Mouse (Mus musculus): ENCODE measurements around the gene Klhdc10. TPM values are rescaled to one million over a fixed set of nuclear protein-coding genes. Genes with fewer than 3 reads are reported as not detected.
A peak's percentile ranks its signal among the peaks of the same experiment; 100 is the strongest.

Klhdc10 gene
- polyA plus RNA-seq, 1 experiment from 2014 or later: 42.8 TPM

DNA sequence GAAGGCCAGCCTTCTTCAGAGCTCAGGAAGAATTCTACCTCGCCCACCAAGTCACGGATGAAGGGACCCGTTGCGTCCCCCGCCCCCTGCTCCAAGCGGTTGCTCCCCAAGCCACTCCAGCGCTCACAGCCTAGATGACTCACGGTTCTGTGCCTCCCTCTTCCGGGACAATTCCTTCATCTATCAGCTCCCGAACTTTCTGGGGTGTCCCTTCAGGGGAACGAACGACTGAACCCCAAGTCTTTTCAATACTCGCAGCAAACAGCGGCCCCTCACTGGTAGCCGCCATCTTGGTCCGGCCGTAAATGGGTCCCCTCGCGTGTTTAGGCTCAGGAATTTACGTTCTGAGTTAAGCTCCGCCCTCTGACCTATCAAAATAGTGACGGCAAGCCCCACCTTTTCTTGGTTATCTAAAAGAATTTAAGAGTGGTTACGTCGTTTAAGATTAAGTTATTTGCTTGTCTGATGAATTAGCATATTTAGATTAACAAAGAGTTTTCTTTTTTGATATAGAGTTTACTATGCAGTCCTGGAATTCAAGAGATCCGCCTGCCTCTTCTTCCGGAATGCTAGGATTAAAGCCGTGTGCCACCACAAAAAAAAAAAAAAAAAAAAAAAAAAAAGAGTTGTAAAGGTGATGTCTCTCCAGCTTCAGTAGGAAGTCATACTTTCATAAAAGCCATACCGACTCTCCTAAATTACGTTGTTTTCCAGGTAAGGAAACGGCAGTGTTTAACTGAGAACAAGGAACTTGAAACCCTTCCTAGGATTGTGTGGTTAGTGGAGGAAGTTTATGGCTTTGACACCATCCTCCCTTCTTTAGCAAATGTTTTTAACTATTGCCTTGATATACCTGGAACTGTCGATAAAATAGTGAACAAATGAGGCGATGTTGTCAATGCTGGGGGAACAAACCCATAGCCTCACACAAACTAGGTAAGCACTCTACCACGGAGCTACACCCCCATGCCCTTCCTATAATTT lies 10.7 kb upstream of the Klhdc10 start, which contains the start of gene Zc3hc1:
Gene Zc3hc1 (minus strand): TSS at position 315 of the 984 bp plus-strand sequence.
- Histone ChIP-seq H3K27me3 (ENCODE audit: control insufficient read depth, insufficient read depth, low read length) (no peaks in the 10 kb centered on the region), H3K27ac (ENCODE audit: low read depth, low read length) (0 out of 2 replicates have a peak within 1 kb of the TSS, but pooled peaks have one; percentile 62), H3K4me2 (replicated peaks; ENCODE audit: low read depth, low read length) (peak within 1 kb of the TSS; percentile 39), H3K4me3 (ENCODE audit: low read length) (peak within 1 kb of the TSS; percentile 81), H3K9me3 (ENCODE audit: control insufficient read depth, low read length) (no peaks in the 10 kb centered on the region), H3K36me3 (ENCODE audit: control insufficient read depth, insufficient read depth, low read length) (peaks cover 13% of the 10 kb centered on the region), H3K9ac (ENCODE audit: low read depth, low read length) (peak within 1 kb of the TSS; percentile 71), H3K4me1 (ENCODE audit: control insufficient read depth, insufficient read depth, low read length) (no peaks in the 10 kb centered on the region)
- ATAC-seq (ENCODE audit: low FRiP score, low TSS enrichment): peak; percentile 80
- WGBS: 17% methylated on average over 33 of the region's 33 CpGs

DNA sequence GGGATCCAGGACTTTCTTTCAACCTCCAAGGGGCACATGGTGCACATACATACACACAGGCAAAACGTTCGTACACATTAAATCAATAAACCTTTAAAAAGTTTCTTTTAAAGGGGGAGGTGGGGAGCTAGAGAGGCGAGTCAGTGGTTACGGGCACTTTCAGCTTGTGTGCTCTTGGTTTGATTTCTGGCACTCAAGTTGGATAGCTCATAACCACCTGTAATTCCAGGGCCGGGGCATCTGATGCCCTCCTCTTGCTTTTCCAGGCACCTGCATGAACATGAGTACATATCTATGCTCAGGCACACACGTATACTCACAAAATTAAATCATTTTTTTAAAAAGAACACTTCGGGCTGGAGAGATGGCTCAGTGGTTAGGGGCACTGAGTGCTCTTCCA lies 9.7 kb upstream of the Klhdc10 start:
- no peaks in the 10 kb centered on the region for H3K4me1 ChIP-seq (ENCODE audit: control insufficient read depth, insufficient read depth, low read length)
- WGBS: 91% methylated on average over 7 of the region's 7 CpGs
- no peak overlapping the region for H3K9ac ChIP-seq (ENCODE audit: low read depth, low read length)
- no peak overlapping the region for H3K4me2 ChIP-seq (replicated peaks; ENCODE audit: low read depth, low read length)
- H3K27ac ChIP-seq (ENCODE audit: low read depth, low read length): no peak overlapping the region
- H3K27me3 ChIP-seq (ENCODE audit: control insufficient read depth, insufficient read depth, low read length): no peaks in the 10 kb centered on the region
- H3K4me3 ChIP-seq (ENCODE audit: low read length): no peak overlapping the region
- no peak for ATAC-seq (ENCODE audit: low FRiP score, low TSS enrichment)
- no peaks in the 10 kb centered on the region for H3K9me3 ChIP-seq (ENCODE audit: control insufficient read depth, low read length)
- H3K36me3 ChIP-seq (ENCODE audit: control insufficient read depth, insufficient read depth, low read length): peaks cover 4% of the 10 kb centered on the region; the same call in 1 of the 2 replicates

DNA sequence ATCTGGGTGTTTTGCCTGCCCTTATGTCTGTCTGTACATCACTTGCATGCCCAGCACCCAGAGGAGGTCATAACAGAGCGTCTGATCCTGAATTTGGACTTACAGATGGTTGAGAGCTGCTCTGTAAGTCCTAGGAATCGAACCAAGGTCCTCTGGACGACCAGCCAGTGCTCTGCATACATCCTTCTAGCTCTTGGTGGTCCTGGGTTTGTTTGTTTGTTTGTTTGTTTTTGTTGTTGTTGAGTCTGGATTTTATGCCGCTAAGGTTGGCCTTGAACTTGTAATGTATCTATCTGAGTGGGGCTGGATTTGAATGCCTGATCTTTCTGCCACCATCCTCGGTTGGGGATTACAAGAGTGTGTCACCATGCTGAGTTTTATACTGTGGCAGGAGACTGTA lies 1.5 kb upstream of the Klhdc10 start:
- H3K9ac ChIP-seq (ENCODE audit: low read depth, low read length): no peak overlapping the region
- no peak overlapping the region for H3K27ac ChIP-seq (ENCODE audit: low read depth, low read length)
- H3K4me3 ChIP-seq (ENCODE audit: low read length): no peak overlapping the region
- no peaks in the 10 kb centered on the region for H3K36me3 ChIP-seq (ENCODE audit: control insufficient read depth, insufficient read depth, low read length)
- H3K9me3 ChIP-seq (ENCODE audit: control insufficient read depth, low read length): no peaks in the 10 kb centered on the region
- 0 out of 2 replicates have a peak, but pooled peaks cover 3% of the 10 kb centered on the region for H3K4me1 ChIP-seq (ENCODE audit: control insufficient read depth, insufficient read depth, low read length)
- WGBS: 74% methylated on average over 5 of the region's 5 CpGs
- ATAC-seq (ENCODE audit: low FRiP score, low TSS enrichment): no peak
- no peak overlapping the region for H3K4me2 ChIP-seq (replicated peaks; ENCODE audit: low read depth, low read length)
- H3K27me3 ChIP-seq (ENCODE audit: control insufficient read depth, insufficient read depth, low read length): no peaks in the 10 kb centered on the region

DNA sequence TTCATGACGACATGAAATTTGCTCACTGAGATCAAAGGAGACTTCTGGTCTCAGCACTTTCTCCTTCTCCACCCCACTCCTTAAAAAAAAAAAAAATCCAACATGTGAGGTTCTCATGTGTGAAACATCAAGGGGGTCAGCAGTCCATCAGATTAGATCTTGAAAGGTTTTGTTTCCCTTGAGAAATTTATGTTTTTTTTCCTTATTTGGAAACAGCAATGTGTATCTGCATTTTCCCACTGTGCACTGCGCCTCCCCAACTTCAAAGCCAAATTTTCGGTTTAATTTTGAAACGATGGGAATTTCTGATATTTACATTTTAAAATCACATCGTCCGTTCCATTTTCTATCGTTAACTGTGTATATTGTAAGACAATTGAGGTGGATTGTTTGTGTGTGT lies 952 bp upstream of the Klhdc10 start:
- Histone ChIP-seq H3K4me3 (ENCODE audit: low read length) (peak overlapping the region; percentile 97), H3K4me2 (replicated peaks; ENCODE audit: low read depth, low read length) (peak overlapping the region; percentile 52), H3K9ac (ENCODE audit: low read depth, low read length) (peak overlapping the region; percentile 71), H3K9me3 (ENCODE audit: control insufficient read depth, low read length) (no peaks in the 10 kb centered on the region), H3K4me1 (ENCODE audit: control insufficient read depth, insufficient read depth, low read length) (0 out of 2 replicates have a peak, but pooled peaks cover 5% of the 10 kb centered on the region), H3K27ac (ENCODE audit: low read depth, low read length) (peak overlapping the region; percentile 96), H3K27me3 (ENCODE audit: control insufficient read depth, insufficient read depth, low read length) (no peaks in the 10 kb centered on the region), H3K36me3 (ENCODE audit: control insufficient read depth, insufficient read depth, low read length) (no peaks in the 10 kb centered on the region)
- 8% methylated on average over 7 of the region's 7 CpGs for WGBS
- ATAC-seq (ENCODE audit: low FRiP score, low TSS enrichment): no peak

DNA sequence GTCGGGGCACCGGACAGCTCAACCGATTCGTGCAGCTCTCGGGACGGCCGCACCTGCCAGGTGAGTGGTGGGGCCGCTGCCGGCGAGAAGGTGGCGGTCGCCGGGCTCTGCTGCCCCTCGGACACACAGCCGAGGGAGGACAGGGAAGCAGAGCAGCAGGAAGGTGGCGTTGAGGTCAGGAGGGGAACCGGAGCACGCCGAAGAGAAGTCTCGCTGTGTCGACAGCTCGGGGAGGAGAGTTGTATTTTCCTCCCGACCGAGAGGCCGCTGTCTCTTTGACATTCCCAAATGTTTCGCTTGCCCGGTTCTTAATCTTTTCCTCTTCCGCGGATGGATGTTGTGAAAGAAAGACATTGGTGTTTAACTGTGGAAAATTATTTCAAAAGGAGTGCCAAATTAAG lies 423 bp downstream of the Klhdc10 start:
- H3K4me2 ChIP-seq (replicated peaks; ENCODE audit: low read depth, low read length): peak overlapping the region; percentile 62
- no peaks in the 10 kb centered on the region for H3K27me3 ChIP-seq (ENCODE audit: control insufficient read depth, insufficient read depth, low read length)
- peak overlapping the region; percentile 96 for H3K9ac ChIP-seq (ENCODE audit: low read depth, low read length)
- H3K4me1 ChIP-seq (ENCODE audit: control insufficient read depth, insufficient read depth, low read length): 0 out of 2 replicates have a peak, but pooled peaks cover 5% of the 10 kb centered on the region
- H3K9me3 ChIP-seq (ENCODE audit: control insufficient read depth, low read length): no peaks in the 10 kb centered on the region
- peak overlapping the region; percentile 96 for H3K27ac ChIP-seq (ENCODE audit: low read depth, low read length)
- ATAC-seq (ENCODE audit: low FRiP score, low TSS enrichment): no peak; the same call in 1 of the 2 replicates
- H3K36me3 ChIP-seq (ENCODE audit: control insufficient read depth, insufficient read depth, low read length): no peaks in the 10 kb centered on the region
- H3K4me3 ChIP-seq (ENCODE audit: low read length): peak overlapping the region; percentile 97
- WGBS: 0% methylated on average over 29 of the region's 29 CpGs

DNA sequence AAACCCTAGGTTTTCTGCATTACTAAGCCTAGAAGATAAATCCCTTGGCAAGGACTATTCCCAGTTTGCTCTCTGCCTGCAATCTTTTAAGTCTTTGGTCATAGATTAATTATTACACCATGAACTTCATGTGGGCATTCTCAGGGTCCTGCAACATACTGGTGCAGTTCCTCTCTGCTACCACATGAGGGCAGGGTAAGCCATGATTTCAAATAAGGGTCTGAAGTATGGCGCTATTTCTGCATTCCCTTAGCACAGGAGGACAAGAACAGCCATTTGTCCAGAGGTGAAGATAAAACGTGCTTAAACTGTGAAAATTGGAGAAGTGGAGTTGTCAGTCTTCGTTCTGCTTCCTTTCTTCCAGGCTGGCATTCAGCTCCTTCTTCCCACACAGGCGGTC lies 1.8 kb downstream of the Klhdc10 start:
- Histone ChIP-seq H3K36me3 (ENCODE audit: control insufficient read depth, insufficient read depth, low read length) (no peaks in the 10 kb centered on the region), H3K4me1 (ENCODE audit: control insufficient read depth, insufficient read depth, low read length) (0 out of 2 replicates have a peak, but pooled peaks cover 5% of the 10 kb centered on the region), H3K27ac (ENCODE audit: low read depth, low read length) (peak overlapping the region; percentile 26; the same call in 1 of the 2 replicates), H3K4me3 (ENCODE audit: low read length) (peak overlapping the region; percentile 22; the same call in 1 of the 2 replicates), H3K4me2 (replicated peaks; ENCODE audit: low read depth, low read length) (peak overlapping the region; percentile 45), H3K27me3 (ENCODE audit: control insufficient read depth, insufficient read depth, low read length) (no peaks in the 10 kb centered on the region), H3K9ac (ENCODE audit: low read depth, low read length) (no peak overlapping the region; the same call in 1 of the 2 replicates), H3K9me3 (ENCODE audit: control insufficient read depth, low read length) (no peaks in the 10 kb centered on the region)
- ATAC-seq (ENCODE audit: low FRiP score, low TSS enrichment): no peak
- 18% methylated on average over 4 of the region's 4 CpGs for WGBS

DNA sequence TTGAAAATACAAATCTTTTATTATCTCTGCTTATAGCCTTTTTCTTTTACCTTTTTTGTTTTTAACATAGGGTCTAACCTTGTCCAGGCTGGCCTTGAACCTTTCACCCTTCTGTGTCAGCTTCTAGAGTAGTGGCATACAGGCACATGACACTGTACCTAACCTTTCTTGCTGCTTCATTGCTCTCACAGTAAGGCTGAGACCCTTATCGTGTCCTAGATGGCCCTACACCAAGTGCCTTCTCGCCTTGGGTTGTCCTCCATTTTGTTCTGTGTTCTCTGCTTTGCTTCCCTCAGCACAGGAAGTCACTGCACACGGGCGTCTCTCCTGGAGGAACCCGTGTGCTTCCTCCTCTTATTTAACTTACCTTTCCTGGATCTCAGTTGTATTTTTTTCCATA lies 3.0 kb downstream of the Klhdc10 start:
- no peak overlapping the region for H3K27ac ChIP-seq (ENCODE audit: low read depth, low read length)
- no peaks in the 10 kb centered on the region for H3K9me3 ChIP-seq (ENCODE audit: control insufficient read depth, low read length)
- no peaks in the 10 kb centered on the region for H3K27me3 ChIP-seq (ENCODE audit: control insufficient read depth, insufficient read depth, low read length)
- 74% methylated on average over 5 of the region's 5 CpGs for WGBS
- H3K9ac ChIP-seq (ENCODE audit: low read depth, low read length): peak overlapping the region; percentile 24; the same call in 1 of the 2 replicates
- no peaks in the 10 kb centered on the region; the same call in 1 of the 2 replicates for H3K36me3 ChIP-seq (ENCODE audit: control insufficient read depth, insufficient read depth, low read length)
- ATAC-seq (ENCODE audit: low FRiP score, low TSS enrichment): no peak
- no peak overlapping the region for H3K4me3 ChIP-seq (ENCODE audit: low read length)
- 0 out of 2 replicates have a peak, but pooled peaks cover 5% of the 10 kb centered on the region for H3K4me1 ChIP-seq (ENCODE audit: control insufficient read depth, insufficient read depth, low read length)
- no peak overlapping the region; the same call in 1 of the 2 replicates for H3K4me2 ChIP-seq (replicated peaks; ENCODE audit: low read depth, low read length)

DNA sequence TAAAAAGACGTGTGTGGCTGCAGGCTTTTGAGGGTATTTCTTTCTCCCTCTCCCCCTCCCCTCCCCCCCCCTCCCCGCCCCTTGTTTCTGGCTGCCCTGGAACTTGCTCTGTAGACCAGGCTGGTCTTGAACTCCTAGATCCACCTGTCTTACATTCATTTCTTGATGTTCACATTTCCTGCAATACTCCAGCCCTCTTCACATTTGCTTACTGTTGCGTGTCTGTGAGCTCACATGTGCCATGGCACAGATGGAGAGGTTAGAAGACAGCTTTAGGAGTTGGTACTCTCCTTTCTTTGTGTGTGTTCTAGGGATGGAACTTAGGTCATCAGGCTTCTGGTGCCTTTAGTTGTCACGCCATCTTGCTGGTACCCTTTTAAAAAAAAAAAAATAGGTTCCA lies 6.6 kb downstream of the Klhdc10 start:
- 0 out of 2 replicates have a peak, but pooled peaks cover 8% of the 10 kb centered on the region for H3K4me1 ChIP-seq (ENCODE audit: control insufficient read depth, insufficient read depth, low read length)
- H3K36me3 ChIP-seq (ENCODE audit: control insufficient read depth, insufficient read depth, low read length): no peaks in the 10 kb centered on the region; the same call in 1 of the 2 replicates
- H3K27me3 ChIP-seq (ENCODE audit: control insufficient read depth, insufficient read depth, low read length): no peaks in the 10 kb centered on the region
- 89% methylated on average over 4 of the region's 4 CpGs for WGBS
- no peak for ATAC-seq (ENCODE audit: low FRiP score, low TSS enrichment)
- H3K9me3 ChIP-seq (ENCODE audit: control insufficient read depth, low read length): no peaks in the 10 kb centered on the region
- no peak overlapping the region for H3K9ac ChIP-seq (ENCODE audit: low read depth, low read length)
- no peak overlapping the region for H3K4me3 ChIP-seq (ENCODE audit: low read length)
- H3K4me2 ChIP-seq (replicated peaks; ENCODE audit: low read depth, low read length): no peak overlapping the region
- no peak overlapping the region for H3K27ac ChIP-seq (ENCODE audit: low read depth, low read length)
